Mouse (Mus musculus): ENCODE measurements around the gene Gm5458.
"Not testable (repeated sequence)": the region's sequence is repeated elsewhere in the genome, so short reads cannot be mapped to it uniquely, and the experiment has no call there.

Gene Gm5458

DNA sequence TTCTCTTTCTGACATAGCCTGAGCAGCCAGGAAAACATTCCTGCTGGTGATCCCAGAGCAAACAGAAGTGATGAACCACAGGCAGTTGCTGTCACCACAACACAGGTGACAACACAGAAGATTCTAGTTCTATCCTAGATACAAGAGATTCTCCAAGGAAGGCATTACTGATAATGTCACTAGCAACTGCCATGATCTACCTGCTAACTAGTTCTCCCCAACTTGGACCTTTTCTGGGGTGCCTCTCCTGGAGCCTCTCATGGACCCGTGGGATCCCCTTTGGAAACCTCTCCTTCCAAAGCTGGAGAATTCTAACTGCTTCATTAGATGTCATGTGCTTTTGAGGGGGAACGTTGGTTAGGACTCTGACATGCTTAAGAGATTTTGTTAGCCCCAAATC lies at the start of gene Gm5458:
Gm5458 (minus strand) TSS at position 101 of the 400 bp plus-strand sequence.
- not testable (repeated sequence) for DNase-seq (ENCODE audit: inconsistent age in 2 of 2, low spot score in 1 of 2)

DNA sequence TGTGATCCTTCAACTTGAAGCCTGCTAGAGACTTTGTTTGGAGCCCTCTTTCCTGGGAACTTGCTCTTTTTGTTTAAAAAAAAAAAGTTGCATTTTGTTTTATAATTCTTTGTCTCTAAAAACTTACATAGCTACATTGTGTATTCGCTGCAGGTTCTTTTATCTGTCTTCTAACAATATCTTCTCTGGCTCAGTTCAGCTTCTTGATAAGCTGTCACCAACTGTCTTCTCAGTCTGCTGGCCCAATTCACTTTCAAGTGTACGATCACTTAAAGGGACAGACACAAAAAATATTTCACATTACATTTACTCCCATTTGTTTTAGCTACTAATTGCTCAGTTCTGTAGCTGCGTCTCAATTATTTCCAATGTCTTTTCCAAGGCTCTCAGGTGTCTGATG lies 43.9 kb upstream of the Gm5458 start:
- no peak for DNase-seq (ENCODE audit: inconsistent age in 2 of 2, low spot score in 1 of 2)

DNA sequence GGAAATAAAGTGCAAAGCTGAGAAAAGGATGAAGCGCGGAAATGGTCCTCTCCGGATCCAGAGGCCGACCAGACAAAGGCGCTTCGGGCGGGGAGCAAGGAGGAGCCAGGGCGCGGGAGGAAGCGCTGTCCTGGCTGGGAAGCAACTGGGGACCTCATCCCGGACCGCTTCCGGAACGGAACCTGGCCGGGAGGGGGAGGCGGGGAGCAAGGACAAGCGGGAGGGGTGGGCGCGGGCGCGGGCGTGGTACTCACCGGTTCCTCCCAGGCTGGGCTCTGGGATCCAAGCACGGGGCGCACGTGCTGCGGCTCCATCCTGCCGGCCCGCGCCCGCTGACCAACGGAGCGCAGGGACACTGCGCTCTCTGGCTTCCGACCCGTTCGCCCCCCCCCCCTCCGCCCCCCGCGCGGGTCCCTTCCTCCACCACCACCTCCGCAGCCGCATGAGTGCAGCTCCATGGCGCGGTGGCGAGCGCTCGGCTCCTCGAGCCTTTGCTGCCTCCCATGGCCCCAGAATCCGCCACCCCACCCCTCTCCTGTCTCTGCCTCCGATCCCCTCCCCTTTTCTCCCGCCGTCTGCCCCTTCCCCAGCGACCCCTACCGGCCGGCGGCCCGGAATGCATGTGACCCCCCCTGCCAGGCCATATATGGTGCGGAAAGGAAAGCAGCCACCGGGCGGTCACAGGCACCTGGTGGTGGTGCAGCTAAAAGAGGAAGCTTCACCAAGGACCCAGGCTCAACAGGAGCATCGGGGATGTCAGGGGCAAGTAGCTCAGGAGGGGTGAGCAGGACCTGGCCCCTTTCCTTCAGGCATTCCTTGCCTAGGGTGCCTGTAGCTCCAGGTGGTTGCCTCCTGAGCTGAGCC lies 17.3 kb downstream of the Gm5458 start, which contains the start of gene Gm2237:
Gm2237 (minus strand) TSS at position 332 of the 864 bp plus-strand sequence.
- peak; percentile 30 to 67 for DNase-seq (ENCODE audit: inconsistent age in 2 of 2, low spot score in 1 of 2)

DNA sequence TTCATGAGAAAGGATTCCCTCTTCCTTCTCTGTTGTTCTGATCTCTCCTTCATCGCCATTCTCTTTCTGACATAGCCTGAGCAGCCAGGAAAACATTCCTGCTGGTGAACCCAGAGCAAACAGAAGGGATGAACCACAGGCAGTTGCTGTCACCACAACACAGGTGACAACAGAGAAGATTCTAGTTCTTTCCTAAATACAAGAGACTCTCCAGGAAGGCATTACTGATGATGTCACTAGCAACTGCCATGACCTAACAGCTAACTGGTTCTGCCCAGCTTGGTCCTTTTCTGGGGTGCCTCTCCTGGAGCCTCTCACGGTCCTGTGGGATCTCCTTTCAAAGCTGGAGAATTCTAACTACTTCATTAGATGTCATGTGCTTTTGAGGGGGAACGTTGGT lies 52.5 kb downstream of the Gm5458 start, which contains the start of gene Gm2244:
Gm2244 (minus strand) TSS at position 101 of the 400 bp plus-strand sequence.
- not testable (repeated sequence) for DNase-seq (ENCODE audit: inconsistent age in 2 of 2, low spot score in 1 of 2)

Measured in adrenal gland, adult (tissue).